Mouse (Mus musculus) hindbrain, embryonic 12.5 days (tissue): ENCODE data around the gene Ralgapb. TPM values are rescaled to one million over a fixed set of nuclear protein-coding genes. Genes with fewer than 3 reads are reported as not detected.

Experiments used
- ATAC-seq: fragments of 200-750 bp; cut with Nextera tagmentation; 2 replicates; pipeline ENCODE4 v1.8.0; 2017; ENCODE audit warnings: moderate TSS enrichment; ENCODE audit not compliant: low FRiP score
- H3K27ac ChIP-seq: fragments of 300-500 bp; sonication (generic); 2 replicates; pipeline ENCODE4 v1.5.1; 2016; ENCODE audit warnings: mild to moderate bottlenecking
- H3K27me3 ChIP-seq: fragments of 300-500 bp; sonication (generic); 2 replicates; pipeline ENCODE4 v1.6.1; 2016; ENCODE audit warnings: mild to moderate bottlenecking
- H3K36me3 ChIP-seq: fragments of 300-500 bp; sonication (generic); 2 replicates; pipeline ENCODE4 v1.6.1; 2016; ENCODE audit warnings: mild to moderate bottlenecking
- H3K4me1 ChIP-seq: fragments of 300-500 bp; sonication (generic); 2 replicates; pipeline ENCODE4 v1.6.1; 2016
- H3K4me2 ChIP-seq: fragments of 300-500 bp; sonication (generic); replicated peaks from 2 replicates; pipeline ENCODE4 v1.6.1; 2016; ENCODE audit warnings: mild to moderate bottlenecking
- H3K4me3 ChIP-seq: fragments of 300-500 bp; sonication (generic); 2 replicates; pipeline ENCODE4 v1.5.1; 2016; ENCODE audit warnings: mild to moderate bottlenecking
- H3K9ac ChIP-seq: fragments of 300-500 bp; sonication (generic); 2 replicates; pipeline ENCODE4 v1.6.1; 2016; ENCODE audit warnings: mild to moderate bottlenecking, moderate library complexity
- H3K9me3 ChIP-seq: fragments of 300-500 bp; sonication (generic); replicated peaks from 2 replicates; pipeline ENCODE4 v1.6.1; 2016; ENCODE audit warnings: mild to moderate bottlenecking
- WGBS: fragments of 180-500 bp; shearing (Covaris S2); methylation state at CpG from one replicate; pipeline ENCODE4 v1.1.7; 2016; 5-methylcytosine and 5-hydroxymethylcytosine counted together
- polyA plus RNA-seq: library from polyadenylated mRNA; unstranded; fragments of >200 nt; fragmentation: Nextera tagmentation; extraction: Ambion mirVana; gene quantifications from 2 replicates; pipeline ENCODE4 v1.2.1, GENCODE M21; 2016

Gene Ralgapb
- polyA plus RNA-seq, 1 experiment from 2014 or later: 24.3 TPM

DNA sequence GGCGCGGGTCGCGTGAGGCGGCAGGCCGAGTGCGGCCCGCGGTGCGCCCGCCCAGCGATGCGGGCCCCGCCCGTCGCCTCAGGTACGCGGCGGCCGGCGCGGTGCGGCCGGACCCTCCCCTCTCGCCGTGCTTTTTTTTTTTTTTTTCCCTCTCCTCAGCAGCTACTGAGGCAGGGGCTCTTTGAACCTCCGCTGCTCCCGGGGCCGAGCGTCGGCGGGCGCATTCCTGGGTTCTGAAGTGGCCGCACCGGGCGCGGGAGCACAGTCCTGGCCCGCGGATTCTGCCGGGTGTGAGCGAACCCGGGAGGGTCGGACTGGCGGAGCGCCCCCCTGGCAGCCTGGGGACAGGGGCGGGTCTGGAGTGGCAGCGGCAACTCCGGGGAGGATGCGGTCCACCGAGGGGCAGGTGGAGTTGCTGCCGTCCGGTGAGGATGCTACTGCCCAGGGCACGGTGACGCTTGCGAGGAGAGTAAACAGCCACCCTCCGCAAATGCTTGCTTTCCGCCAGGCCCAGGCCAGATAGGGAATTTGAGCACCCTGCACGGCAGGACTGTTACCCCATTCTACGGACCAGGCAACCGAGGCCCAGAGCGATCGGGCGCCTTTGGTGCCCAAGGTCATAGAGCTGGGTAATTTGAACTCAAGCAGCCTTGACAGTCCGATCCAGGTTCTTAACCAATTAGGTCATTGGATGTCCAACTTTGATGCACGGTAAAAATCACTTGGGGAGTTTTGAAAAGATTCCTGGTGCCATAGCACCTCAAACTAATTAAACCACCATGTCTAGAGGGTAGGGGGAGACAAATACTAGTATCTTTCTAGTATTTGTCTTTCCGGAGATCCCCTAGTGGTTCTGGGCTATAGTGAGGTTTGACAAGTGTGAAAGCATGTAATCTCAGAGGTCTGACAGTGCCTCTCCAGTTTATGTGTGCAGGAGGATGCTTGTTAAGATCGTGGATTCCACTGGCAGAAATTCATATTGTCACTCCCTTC, 670 bp downstream of the Ralgapb start:
- WGBS: 2% methylated on average over 64 of the region's 67 CpGs
- no peaks in the 10 kb centered on the region for H3K9me3 ChIP-seq
- no peaks in the 10 kb centered on the region; the same call in 1 of the 2 replicates for H3K27me3 ChIP-seq
- peak overlapping the region; percentile 95 for H3K4me3 ChIP-seq
- peak; percentile 71 for ATAC-seq
- H3K36me3 ChIP-seq: no peaks in the 10 kb centered on the region
- peaks cover 20% of the 10 kb centered on the region for H3K4me1 ChIP-seq
- peak overlapping the region; percentile 88 for H3K27ac ChIP-seq
- H3K9ac ChIP-seq: peak overlapping the region; percentile 94
- H3K4me2 ChIP-seq: peak overlapping the region; percentile 94

DNA sequence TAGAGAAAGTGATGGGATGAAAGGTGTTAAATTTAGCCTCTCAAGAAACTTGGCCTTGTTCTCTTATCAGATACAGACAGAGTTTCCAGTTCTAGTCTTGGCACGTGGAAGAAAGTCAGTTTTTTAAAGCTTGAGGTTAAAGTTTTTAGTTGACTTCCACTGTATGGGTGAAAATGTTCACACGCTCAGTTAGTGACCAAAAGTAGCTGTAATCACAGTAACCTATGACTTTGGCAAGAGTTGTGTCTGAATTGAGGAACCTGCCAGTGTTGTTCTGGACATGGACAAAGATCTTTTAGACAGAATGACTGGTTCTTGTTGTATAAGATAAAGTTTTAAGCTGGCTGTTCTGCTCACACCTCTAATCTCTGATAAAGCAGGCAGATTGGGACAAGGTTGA, 3.6 kb downstream of the Ralgapb start:
- no peak for ATAC-seq
- 93% methylated on average over 2 of the region's 2 CpGs for WGBS
- Histone ChIP-seq H3K36me3 (no peaks in the 10 kb centered on the region), H3K4me2 (no peak overlapping the region), H3K9ac (no peak overlapping the region), H3K9me3 (no peaks in the 10 kb centered on the region), H3K4me1 (peaks cover 20% of the 10 kb centered on the region), H3K4me3 (no peak overlapping the region), H3K27me3 (no peaks in the 10 kb centered on the region), H3K27ac (no peak overlapping the region)

DNA sequence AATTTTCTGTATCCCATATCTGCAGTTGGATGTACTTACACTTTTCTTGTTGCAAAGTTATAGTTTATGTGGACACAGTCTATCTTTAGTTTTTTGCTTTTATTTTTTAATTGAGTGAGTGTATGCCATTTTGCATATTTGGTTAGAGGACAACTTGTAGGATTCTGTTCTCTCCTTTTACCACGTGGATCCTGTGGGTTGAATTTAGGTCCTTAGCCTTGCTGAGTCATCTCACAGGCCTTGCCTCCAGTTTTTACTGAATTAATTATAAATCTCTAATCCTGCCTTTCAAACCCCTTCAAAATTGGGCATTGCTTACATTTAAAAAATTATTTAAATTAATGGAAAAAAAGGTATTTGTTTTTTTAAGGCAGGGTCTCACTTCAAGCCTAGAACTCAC, 6.2 kb downstream of the Ralgapb start:
- no peaks in the 10 kb centered on the region for H3K9me3 ChIP-seq
- H3K9ac ChIP-seq: no peak overlapping the region
- peaks cover 14% of the 10 kb centered on the region for H3K4me1 ChIP-seq
- no peaks in the 10 kb centered on the region for H3K27me3 ChIP-seq
- WGBS: 91% methylated on average over 1 of the region's 1 CpGs
- no peak overlapping the region for H3K27ac ChIP-seq
- no peak overlapping the region for H3K4me2 ChIP-seq
- ATAC-seq: no peak
- H3K36me3 ChIP-seq: no peaks in the 10 kb centered on the region
- H3K4me3 ChIP-seq: no peak overlapping the region

DNA sequence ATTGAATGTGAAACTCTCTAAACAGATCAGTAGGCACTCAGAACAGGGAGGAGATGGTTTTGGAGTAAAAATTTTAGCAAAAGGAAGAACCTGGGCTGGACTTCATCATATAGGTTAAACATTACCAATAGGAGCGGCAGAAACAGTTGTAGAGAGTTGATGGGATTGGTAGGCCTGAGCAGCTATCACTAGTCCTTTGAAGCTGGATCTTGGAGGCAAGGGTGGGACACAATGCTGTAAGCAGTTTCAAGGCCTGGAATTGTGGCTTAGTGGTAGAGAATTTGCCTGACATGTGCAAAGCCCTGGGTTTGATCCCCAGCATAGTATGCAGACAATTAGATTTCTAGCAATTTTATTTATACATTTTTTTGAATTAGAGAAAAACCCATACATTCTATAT, 9.0 kb downstream of the Ralgapb start:
- Histone ChIP-seq H3K9me3 (no peaks in the 10 kb centered on the region), H3K27ac (no peak overlapping the region), H3K4me3 (no peak overlapping the region), H3K27me3 (no peaks in the 10 kb centered on the region), H3K4me2 (no peak overlapping the region), H3K4me1 (no peaks in the 10 kb centered on the region), H3K9ac (no peak overlapping the region), H3K36me3 (0 out of 2 replicates have a peak, but pooled peaks cover 4% of the 10 kb centered on the region)
- 91% methylated on average over 1 of the region's 1 CpGs for WGBS
- ATAC-seq: no peak

DNA sequence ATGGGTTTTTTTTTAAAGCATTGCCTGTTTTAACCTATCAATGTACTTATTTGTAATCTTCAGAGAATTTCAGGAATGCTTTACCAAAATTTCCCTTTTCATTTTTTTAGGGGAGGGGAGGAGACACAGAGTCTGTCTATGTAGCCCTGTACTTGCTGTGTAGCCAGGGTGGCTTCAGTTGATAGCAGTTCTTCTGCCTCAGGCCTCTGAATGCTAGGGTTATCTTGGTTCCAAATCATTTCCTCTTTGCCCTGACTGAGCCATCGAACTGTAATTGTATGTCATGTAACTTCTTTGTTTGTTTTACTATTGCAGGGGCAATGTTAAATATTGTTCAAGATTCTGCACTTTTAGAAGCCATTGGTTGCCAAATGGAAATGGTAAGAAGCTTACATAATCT, 36.2 kb downstream of the Ralgapb start:
- Histone ChIP-seq H3K4me1 (no peaks in the 10 kb centered on the region), H3K4me3 (no peak overlapping the region), H3K27me3 (no peaks in the 10 kb centered on the region), H3K36me3 (peaks cover 44% of the 10 kb centered on the region), H3K9ac (no peak overlapping the region), H3K4me2 (no peak overlapping the region), H3K9me3 (no peaks in the 10 kb centered on the region), H3K27ac (no peak overlapping the region)
- 90% methylated on average over 1 of the region's 1 CpGs for WGBS
- ATAC-seq: no peak

DNA sequence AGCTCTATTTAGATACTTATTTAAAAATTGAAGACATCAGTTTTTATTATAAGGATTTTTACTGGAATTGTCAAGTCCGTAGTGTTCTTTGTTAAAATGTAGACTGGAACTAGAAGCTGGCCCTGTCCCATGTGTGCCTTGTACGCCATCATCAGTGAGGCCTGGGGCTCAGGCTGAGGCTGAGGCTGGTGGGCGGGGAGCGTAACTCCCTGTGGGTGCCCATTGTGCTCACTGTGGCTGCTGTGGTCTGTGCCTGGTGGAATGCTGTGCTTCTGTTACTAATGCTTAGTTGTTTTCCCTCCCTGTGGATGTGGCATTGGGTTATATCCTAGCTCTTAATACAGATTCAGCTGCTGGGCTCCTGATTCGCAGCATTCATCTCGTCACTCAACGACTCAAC, 40.2 kb downstream of the Ralgapb start:
- peaks cover 47% of the 10 kb centered on the region for H3K36me3 ChIP-seq

DNA sequence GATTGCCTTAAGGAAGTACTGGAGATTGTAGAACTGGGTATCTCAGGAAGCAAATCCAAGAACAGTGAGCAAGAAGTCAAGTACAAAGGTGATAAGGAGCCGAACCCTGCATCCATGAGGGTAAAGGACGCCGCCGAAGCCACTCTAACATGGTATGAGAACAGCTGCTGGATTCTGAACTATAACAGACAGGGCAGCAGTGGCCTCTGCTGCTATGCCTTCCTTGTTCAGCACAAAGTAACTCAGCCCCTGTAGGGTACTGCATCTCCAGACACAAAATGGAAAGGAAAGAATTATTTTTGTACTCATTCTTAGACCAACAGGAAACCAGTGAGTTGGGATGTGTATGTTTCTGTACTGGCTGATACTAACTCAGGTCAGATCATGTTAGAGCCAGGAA, 46.8 kb downstream of the Ralgapb start:
- Histone ChIP-seq H3K27ac (no peak overlapping the region), H3K4me3 (no peak overlapping the region), H3K27me3 (no peaks in the 10 kb centered on the region), H3K4me1 (no peaks in the 10 kb centered on the region), H3K36me3 (peaks cover 59% of the 10 kb centered on the region), H3K9me3 (no peaks in the 10 kb centered on the region), H3K4me2 (no peak overlapping the region), H3K9ac (no peak overlapping the region)
- 97% methylated on average over 4 of the region's 4 CpGs for WGBS
- ATAC-seq: no peak

More for the DNA sequence above, 40.2 kb downstream of the Ralgapb start:
- 85% methylated on average over 7 of the region's 7 CpGs for WGBS
- H3K27ac ChIP-seq: no peak overlapping the region
- H3K27me3 ChIP-seq: no peaks in the 10 kb centered on the region
- no peak for ATAC-seq
- H3K9ac ChIP-seq: no peak overlapping the region
- no peaks in the 10 kb centered on the region for H3K9me3 ChIP-seq
- H3K4me3 ChIP-seq: no peak overlapping the region
- no peaks in the 10 kb centered on the region for H3K4me1 ChIP-seq
- H3K4me2 ChIP-seq: no peak overlapping the region

DNA sequence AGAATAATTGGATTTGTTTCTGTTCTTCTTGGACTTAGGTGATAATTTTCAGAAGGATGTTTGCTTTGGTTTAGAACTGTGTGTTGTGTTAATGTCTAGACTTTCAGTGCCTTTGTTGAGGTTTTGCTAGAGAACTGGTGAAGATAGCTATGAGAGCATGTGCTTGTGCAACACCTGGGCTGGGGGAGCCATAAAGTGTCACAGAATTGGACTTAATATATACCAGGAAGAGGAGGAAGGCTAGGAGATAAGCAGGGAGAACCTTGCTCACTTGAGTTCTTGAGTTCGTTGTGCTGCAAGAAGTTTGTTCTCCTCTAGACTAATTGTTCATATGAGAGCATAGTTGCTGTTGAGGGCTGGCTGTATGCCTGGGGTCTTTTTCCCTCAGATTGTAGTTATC, 48.0 kb downstream of the Ralgapb start:
- WGBS: 89% methylated on average over 1 of the region's 1 CpGs
- H3K27me3 ChIP-seq: no peaks in the 10 kb centered on the region
- H3K9ac ChIP-seq: no peak overlapping the region
- peaks cover 61% of the 10 kb centered on the region for H3K36me3 ChIP-seq
- H3K27ac ChIP-seq: no peak overlapping the region
- no peak for ATAC-seq
- H3K4me3 ChIP-seq: no peak overlapping the region
- H3K4me1 ChIP-seq: no peaks in the 10 kb centered on the region
- no peak overlapping the region for H3K4me2 ChIP-seq
- H3K9me3 ChIP-seq: no peaks in the 10 kb centered on the region

DNA sequence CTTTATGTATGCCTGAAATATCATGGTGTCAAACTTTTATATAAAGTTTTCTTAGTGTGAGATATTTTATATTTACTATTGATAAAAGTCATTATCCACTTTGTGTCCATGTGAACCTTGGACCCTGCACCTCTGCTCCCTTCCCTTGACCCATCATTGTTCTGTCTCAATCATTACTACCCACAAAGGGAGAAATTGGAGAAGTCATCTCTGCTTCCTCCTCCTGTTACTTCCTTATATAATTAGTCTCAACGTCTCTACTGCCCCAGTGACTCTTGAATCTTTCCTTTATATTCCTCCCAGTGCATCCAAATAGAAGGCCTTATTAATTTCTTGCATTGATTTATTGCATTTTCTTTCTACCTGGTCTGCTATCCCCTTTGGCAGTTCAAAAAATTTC, 52.8 kb downstream of the Ralgapb start:
- ATAC-seq: no peak
- H3K27ac ChIP-seq: no peak overlapping the region
- 82% methylated on average over 1 of the region's 1 CpGs for WGBS
- no peaks in the 10 kb centered on the region for H3K9me3 ChIP-seq
- H3K27me3 ChIP-seq: no peaks in the 10 kb centered on the region
- peaks cover 77% of the 10 kb centered on the region for H3K36me3 ChIP-seq
- H3K4me2 ChIP-seq: no peak overlapping the region
- H3K9ac ChIP-seq: no peak overlapping the region
- H3K4me3 ChIP-seq: no peak overlapping the region
- no peaks in the 10 kb centered on the region for H3K4me1 ChIP-seq

DNA sequence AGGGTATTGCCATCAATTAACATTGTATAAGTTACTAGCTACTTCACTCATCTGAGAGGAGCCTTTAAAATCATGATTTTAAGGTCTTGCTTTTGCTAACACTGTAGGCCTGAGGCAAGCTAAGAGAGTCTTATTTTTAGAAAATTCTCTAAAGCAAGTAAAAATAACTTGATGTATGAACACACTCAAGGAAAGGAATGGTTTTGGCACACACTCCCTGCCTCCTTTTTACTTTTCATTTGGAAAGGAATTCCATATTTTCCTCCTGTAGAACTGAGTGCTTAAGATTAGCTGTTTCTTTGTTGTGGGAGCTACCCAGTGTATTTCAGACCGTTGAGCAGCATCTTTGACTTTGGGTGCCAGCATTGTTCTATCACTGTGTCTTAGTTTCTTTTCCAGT, 64.5 kb downstream of the Ralgapb start:
- no peak overlapping the region for H3K4me2 ChIP-seq
- no peaks in the 10 kb centered on the region for H3K4me1 ChIP-seq
- H3K27me3 ChIP-seq: no peaks in the 10 kb centered on the region
- no peak for ATAC-seq
- H3K4me3 ChIP-seq: no peak overlapping the region
- no peaks in the 10 kb centered on the region for H3K9me3 ChIP-seq
- no peak overlapping the region for H3K27ac ChIP-seq
- WGBS: 90% methylated on average over 1 of the region's 1 CpGs
- H3K9ac ChIP-seq: no peak overlapping the region
- peaks cover 44% of the 10 kb centered on the region for H3K36me3 ChIP-seq

DNA sequence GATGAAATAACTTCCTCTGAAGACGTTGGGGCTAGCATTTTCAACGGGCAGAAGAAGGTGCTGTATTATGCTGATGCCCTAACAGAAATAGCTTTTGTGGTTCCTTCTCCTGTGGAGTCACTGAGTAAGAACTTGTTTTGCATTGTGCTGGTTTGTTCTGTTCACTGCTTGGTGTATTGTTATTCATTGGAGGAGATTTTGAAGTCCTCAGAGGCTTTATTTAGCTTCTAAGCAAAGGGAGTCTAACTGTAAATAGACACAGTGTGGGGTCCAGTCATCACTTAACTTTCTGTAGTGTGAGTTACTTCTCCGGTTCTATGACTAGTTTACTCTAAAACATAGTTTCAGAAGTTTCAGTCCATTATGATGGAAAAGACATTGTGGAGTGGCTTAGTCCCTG, 68.0 kb downstream of the Ralgapb start:
- Histone ChIP-seq H3K27ac (no peak overlapping the region), H3K36me3 (peaks cover 55% of the 10 kb centered on the region), H3K4me1 (no peaks in the 10 kb centered on the region), H3K9ac (no peak overlapping the region), H3K4me2 (no peak overlapping the region), H3K4me3 (no peak overlapping the region), H3K27me3 (no peaks in the 10 kb centered on the region), H3K9me3 (no peaks in the 10 kb centered on the region)
- no peak for ATAC-seq
- 74% methylated on average over 3 of the region's 3 CpGs for WGBS

DNA sequence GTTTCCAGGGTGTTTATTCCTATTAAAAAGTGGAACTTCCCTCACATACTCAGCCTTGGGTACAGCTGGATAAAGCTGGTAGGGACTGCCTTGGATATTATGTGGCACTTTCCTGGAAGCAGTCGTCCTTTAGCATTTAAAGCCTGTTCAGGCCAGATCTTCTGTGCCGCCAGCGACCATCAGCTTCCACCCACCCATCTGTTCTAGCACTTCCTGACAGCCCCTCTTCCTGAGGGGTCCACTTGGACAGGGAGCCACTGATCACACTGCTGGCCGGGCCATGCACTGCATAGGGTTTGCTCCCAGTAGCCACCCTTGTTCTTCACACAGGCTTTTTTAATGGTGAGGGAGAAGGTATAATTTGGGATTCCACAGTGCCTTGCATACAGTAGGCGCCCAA, 88.8 kb downstream of the Ralgapb start:
- H3K27me3 ChIP-seq: no peaks in the 10 kb centered on the region
- ATAC-seq: no peak
- H3K4me2 ChIP-seq: no peak overlapping the region
- no peaks in the 10 kb centered on the region for H3K9me3 ChIP-seq
- WGBS: 88% methylated on average over 5 of the region's 5 CpGs
- no peaks in the 10 kb centered on the region for H3K4me1 ChIP-seq
- H3K4me3 ChIP-seq: no peak overlapping the region
- H3K36me3 ChIP-seq: peaks cover 47% of the 10 kb centered on the region
- no peak overlapping the region for H3K9ac ChIP-seq
- H3K27ac ChIP-seq: no peak overlapping the region
